Mouse (Mus musculus): ENCODE measurements around the gene Acbd6.

The Acbd6 gene

DNA sequence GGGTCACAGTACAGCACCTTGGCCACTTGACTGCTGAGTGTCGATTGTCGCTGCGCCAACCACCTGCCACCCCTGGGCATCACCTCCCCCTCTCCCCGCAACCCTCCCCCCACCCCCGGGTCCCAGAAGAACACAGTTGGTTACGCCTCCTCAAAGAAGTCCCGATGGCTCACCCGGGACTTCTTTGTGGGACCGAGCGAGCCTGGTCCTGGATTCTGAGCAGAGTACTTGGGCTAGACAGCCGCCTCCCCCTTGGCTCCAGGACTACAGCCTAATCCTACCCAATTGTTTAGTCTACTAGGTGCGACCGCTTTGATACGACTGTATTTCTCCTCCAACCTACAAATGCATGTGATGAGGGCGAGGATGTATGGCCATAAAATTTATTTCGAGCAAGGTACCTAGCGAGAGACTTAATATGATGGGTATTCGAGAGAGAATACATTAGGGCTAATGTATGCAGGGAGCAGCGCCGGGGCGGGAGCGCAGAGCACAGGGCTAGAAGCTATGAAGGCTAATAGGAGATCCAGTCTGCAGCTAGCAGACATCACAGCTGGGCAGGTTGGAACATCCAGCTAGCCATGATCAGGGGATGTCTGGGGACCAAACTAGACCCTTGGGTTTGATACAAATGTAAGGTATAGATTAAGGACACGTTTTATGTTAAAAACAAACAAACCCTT lies 171.3 kb downstream of the Acbd6 start:
- DNase-seq = no peak

DNA sequence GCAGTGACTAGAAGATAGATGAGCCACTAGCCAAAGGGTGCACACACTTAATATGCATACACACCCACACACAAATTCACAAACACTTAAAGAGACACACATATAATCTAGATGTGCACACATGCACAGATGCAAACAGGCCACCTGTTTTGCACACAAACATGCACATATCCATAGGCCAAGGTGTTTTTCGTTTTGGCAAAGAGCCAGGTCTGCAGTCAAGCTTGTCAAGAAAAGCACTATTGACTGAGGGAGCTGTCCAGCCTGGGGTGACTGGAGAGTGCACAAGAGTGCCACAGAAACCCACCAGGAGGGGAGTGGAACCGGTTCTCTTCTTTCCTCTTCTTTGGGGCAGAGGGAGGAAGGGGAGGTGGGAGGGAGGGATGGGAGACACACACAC lies 173.2 kb downstream of the Acbd6 start:
- DNase-seq = no peak

DNA sequence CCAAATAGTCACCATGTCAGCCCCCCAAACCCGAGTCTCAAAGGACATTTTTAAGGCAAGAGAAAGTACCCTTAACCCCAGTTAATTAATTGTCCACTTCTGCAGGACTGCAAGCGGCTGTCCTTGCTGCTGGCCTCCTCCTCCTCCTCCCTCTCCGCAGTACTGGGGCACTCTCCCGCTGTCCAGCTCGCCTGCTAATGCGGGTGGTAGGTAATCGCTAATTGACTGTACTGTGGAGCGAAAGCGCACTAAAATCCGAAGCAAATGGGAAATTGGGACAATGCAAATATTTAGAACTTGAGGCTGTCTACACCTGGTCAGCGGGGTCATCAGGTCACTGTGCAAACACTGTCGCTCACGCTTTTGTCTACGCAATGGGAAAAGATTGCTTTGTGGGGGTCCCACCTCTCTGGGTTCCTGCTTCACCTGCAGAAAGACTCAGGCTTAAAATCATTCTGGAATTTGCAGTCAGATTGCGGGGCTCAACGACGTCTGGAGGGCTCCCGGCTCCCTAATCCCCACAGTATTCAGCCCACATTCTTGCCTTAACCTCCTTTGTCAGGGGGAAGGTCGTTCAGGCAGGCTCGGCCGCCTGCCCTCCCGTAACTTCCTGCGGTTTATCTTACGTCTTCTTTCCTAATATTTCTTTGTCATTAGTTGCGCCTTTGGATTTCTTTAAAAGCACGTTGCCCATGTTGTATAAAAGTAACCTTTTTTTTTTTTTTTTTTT lies 178.3 kb downstream of the Acbd6 start:
- no peak for DNase-seq

DNA sequence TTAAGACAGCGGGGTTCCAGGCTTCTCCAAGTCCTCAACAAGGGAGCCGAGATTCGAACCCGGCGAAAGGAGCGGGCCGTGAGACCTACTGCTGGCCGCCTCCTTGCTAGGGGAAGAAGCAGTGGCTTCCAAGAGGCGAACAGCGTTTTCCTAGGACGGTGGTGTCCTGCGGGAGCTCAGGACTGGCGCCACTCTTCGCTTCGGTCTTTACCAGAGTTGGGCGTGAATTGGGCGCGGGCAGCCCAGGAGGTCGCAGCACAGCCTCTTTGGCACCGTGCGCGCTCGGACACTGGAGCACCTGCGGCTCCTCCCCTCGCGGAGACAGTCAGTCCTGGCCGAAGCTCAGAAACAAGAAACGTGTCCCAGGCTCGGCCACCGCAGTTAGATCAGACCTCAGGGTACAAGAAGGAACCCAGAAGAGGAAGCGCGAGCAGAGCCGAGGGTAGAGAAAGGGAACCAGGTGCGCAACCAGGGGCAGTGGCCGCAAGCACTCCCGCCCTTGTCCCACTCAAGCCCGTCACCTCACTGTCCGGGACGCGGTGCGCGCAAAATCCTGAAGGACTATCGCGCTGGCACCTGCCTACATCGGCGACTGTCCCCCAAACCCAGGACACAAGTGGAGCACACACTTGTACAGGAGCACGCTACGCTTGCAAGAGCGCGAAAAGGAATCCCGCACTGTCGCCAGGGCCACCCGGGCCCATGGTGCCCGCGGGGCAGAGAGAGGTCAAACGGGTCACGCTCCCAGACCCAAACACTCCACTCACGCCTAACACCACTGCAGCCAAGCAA lies 179.3 kb downstream of the Acbd6 start:
- no peak for DNase-seq

DNA sequence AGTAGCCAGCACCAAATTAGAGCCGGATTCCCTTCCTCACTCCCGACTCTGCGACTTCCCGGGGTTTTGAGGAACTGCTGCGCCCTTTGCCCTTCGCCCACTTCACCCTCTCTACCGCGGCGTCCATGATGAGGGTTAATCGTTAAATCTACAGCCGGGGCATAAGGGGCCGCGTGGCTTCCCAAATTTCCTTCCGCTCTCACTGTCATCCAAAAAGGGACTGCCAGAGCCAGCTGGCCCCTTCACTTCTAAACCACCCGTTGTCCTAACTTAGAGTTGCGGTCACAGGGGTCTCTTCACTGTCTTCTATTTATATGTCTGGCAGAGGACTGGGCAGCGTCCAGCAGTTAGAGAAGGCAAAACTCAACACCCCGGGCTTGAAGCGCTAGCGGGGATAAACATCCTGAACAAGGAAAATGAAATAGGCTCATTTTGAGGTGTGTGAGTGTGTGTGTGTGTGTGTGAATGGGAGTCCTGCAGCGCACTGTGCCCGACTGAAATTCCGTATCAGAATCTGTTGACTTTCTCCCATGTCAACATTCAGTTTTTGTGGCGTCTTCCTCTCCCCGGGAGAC lies 180.0 kb downstream of the Acbd6 start:
- no peak for DNase-seq
